Mouse (Mus musculus) right cerebral cortex, postnatal 36 days (tissue): ENCODE data around the gene Rasgrp1.

Source experiments
- DNase-seq, 2 experiments: peaks; one replicate each; pipeline ENCODE4 v3.0.0; 2022; ENCODE audit warnings: low spot score in 2 of 2, mixed read lengths in 1 of 2

The Rasgrp1 gene

DNA sequence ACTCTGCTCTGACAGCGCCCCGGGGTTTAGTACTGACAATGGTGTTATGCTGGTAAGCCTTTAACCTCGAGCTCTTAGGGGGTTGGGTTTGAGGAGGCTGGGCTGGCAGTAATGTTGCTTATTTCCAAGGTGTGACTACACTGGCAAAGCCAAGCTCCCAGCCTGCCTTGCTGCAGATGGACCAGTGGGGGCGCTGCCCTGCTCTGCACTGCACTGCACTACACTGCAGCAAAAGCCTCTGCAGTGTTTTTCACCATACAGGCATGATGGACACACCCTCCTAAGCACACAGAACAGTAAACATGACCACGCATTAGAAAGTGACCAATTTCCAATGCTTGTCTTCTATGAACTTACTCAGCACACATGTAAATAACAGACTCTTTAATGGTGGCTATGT, 11.2 kb downstream of the Rasgrp1 start:
- DNase-seq, result no peak

GRCm38 (mm10) chr2:117328521-117329285, 14.1 kb downstream of the Rasgrp1 start:
- no peak for DNase-seq

DNA sequence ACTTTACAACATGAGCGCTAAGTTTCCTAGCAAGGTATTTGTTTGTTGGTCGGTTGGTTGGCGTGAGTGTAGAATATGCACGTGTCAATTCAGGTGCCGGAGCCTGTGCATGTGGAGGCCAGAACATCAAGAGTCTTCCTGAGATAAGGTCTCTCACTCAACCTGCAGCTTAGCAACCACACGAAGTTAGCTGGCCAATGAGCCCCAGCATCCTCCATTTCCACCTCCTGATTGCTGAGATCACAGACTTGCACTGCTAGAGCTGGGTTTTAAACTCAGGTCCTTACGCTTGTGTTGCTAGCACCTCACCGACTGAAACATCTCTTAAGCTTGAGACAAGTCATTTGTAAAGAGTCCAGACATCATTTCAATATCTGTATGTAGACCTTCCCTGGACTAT, 20.4 kb downstream of the Rasgrp1 start:
- no peak for DNase-seq

DNA sequence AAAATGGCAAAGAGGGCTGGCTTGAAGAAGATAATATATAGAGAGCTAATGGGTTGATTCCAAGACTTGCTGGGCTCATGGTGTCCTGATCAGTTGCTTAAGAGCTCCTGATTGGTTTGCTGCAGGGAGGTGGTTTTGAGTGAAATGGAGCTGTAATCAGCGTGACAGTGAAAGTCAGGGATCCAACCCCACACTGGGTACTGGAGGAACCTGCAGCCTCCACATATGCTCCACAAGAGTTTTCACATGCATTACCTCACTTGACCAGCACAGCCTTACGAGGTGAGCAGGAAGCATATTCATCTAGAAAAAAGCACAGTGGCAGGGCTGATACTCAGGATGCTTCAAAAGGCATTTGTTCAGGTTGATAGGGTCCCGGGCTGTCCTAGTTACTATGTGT, 21.6 kb downstream of the Rasgrp1 start:
- DNase-seq, result no peak

- no peak for DNase-seq
Measured at GRCm38 (mm10) chr2:117318991-117319390, 23.8 kb downstream of the Rasgrp1 start.

DNA sequence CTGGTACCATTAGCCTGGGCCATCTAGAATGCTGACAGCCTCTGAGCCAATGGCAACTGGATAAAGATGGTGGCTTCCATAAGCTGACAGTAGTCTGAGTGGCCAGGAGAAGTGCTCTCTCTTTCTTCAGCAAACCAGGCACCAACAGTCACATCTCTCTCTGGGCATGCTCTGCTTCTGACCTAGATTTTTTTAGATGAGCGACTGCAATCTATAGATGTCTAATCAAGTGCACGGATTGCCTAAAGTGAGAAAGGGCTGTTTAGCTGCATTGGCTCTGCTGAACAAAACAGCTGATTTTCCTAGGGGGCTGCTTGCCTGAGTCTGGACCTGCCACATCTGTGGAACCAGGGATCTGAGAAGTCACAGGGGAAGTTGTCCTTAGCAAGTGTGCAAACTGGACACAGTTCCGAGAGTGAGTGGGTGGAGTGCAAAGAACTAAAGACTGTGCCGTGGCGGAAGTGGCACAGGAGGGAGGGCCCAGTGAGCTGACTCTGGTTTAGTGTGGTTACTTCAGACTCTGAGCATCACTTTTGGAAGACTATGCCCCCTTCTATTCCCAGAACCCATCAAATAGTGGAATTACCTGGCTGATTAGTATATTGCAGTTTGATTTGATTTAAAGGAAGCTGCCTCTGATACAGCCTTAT, 29.1 kb downstream of the Rasgrp1 start:
- no peak for DNase-seq

GRCm38 (mm10) chr2:117312441-117312895, 30.3 kb downstream of the Rasgrp1 start:
- DNase-seq, result no peak

DNA sequence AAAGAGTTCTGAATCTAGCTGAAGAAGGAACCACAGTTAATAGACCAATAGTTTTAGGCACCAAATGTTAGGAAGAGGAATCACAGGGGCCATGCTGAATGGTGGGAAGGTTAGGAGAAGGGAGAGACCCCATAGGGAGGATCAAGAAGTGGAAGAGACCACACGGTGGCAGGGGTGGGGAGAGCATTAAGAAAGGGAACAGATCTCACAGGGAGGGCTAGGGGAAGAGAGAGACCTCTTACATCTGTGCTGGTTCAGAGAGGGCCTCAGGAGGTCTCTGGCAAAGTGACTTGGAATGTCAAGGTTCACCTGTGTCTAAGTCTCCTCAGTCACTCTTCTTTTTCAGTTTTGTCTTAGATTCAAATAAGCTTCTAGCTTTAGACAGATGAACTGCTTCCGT, 30.8 kb downstream of the Rasgrp1 start:
- DNase-seq, result no peak

GRCm38 (mm10) chr2:117311349-117311748, 31.5 kb downstream of the Rasgrp1 start:
- no peak for DNase-seq

DNA sequence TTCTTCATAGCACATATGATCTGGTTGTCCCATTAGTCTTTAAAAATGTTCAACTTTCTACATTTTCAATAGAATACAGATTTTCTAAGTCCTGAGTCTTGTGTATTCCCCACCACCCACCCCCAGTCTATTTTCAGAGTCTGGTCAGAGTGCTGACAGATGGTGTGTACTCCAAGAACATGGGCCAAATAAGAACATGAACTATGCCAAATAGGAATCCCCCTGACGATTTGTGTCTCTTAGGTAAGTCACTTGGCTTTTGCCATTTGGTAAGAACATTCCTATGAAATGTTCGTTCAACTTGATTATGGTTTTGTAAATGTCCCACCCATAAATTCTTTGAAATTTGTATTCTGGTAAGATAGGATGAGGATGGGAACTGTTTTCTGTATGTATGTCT, 33.8 kb downstream of the Rasgrp1 start:
- DNase-seq, result no peak

GRCm38 (mm10) chr2:117307959-117308358, 34.8 kb downstream of the Rasgrp1 start:
- no peak for DNase-seq

GRCm38 (mm10) chr2:117304941-117305340, 37.9 kb downstream of the Rasgrp1 start:
- no peak for DNase-seq

- no peak for DNase-seq
Measured at GRCm38 (mm10) chr2:117303391-117304350, 39.1 kb downstream of the Rasgrp1 start.

DNA sequence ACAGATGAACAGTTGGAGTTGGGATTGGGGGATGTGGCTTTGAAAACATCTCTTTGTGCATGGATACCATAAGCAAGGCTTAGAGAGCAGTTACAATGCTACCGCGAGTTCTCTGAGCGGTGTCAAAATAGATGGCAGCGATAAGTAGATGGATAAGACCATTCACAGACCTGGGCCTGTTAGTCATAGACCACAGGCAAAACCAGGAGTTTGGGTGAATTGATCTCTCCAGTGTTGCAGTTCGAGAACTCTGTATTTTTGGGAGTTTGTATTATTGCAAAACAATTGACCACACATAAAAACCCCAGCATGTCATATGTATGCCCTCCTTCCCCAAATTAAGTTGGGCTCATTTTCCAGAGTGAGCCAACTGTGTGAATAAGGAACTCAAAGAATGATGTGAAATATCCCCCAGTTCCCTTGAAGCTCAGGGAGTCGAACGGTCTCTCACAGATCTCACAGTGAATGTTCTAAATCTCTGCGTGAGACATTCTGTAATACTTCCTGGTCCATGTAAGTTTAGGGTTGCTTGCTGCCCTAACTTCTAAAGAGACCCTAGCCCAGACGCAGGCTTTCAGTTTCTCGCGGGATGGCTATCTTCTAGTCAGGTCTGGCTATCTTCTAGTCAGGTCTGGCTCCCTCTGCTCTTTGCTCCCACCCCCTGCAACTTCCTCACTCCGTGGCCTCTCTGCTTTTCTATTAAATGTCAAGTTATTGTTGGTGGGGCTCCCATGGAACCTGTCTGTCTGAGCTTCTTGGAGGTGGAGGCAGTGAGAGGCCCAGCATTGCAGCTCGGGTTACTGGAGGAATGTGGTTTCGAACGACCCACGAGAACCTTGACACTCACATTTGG, 43.0 kb downstream of the Rasgrp1 start:
- DNase-seq, result no peak

DNA sequence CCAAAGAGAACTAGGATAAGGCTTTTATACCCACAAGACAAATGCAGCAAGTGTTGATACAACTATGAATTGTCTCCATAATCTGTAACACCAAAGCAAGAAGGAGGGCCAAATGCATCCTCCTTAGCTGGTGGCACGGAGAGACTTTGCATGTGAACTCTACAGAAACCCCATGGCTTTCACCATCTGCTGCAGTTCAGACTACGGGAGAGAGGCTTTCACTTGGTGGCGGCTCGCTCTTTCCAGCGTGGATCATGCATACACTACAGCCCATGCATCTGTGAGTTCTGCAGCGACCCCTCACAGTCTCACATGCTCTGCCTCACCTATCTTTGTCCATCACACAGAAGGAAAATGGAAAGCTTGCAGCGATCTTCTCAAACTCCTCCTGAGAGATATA, 54.5 kb downstream of the Rasgrp1 start:
- DNase-seq, result no peak

DNA sequence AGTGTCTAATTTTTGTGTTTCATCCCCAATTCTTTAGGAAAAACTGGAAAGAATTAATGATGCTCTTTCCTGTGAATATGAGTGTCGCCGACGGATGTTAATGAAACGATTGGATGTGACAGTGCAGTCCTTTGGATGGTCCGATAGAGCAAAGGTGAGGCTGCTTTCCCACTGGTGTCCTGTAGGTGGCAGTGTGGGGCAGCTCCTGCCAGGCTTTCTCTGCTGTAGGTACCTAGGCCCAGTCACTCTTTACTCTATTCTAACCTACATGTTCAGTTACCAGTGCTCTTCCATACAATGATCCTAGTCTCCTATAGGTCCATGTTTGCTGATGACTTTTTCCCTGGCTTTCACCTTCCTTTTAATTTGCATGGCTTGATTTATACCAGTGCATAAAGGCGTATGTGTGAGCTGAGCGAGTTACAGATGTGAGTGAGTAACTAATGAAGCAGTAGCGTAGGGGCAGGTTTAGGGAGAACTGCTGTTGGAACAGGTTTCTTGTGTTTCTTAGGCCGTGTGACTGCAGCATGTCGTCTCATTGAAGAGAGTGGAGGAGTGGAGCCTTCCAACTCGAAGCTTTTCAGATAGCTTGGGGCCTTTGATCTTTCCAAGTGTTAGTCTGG, 78.9 kb downstream of the Rasgrp1 start:
- peak; percentile 44 to 47 for DNase-seq

GRCm38 (mm10) chr2:117262184-117262583, 80.6 kb downstream of the Rasgrp1 start:
- DNase-seq, result no peak

- DNase-seq, result no peak
Measured at GRCm38 (mm10) chr2:117257617-117258016, 85.2 kb downstream of the Rasgrp1 start.

GRCm38 (mm10) chr2:117255415-117255814, 87.4 kb downstream of the Rasgrp1 start:
- no peak for DNase-seq

- DNase-seq, result peak in 1 of 2 experiments; percentile 11
Measured at GRCm38 (mm10) chr2:117250001-117250510, 92.7 kb downstream of the Rasgrp1 start.
